Mouse (Mus musculus): ENCODE measurements around the gene Olfr1388.
"Not testable (repeated sequence)": the region's sequence is repeated elsewhere in the genome, so short reads cannot be mapped to it uniquely, and the experiment has no call there.

Olfr1388 gene

DNA sequence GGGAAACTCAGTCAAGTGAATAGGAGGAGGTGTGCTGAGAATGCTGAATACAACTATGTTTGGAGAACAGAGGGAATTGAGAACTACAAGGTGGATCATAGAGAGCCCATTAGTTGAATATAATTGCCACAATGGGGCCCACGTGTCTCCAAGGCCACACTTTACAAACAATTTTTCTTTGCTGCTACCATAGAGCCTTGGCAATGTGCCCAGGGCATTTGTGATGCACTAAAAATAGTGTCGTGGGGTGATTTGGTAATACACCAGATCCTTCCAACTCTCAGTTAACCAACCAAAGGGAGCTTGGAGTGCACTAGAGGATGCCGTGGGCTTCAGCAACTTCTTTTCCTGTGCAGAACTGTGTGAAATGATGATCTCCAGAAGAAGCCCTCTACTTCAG lies at the start of gene Olfr1388:
Olfr1388 (plus strand) TSS at position 214 of the 400 bp plus-strand sequence.
- no peak for DNase-seq (ENCODE audit: low spot score)

DNA sequence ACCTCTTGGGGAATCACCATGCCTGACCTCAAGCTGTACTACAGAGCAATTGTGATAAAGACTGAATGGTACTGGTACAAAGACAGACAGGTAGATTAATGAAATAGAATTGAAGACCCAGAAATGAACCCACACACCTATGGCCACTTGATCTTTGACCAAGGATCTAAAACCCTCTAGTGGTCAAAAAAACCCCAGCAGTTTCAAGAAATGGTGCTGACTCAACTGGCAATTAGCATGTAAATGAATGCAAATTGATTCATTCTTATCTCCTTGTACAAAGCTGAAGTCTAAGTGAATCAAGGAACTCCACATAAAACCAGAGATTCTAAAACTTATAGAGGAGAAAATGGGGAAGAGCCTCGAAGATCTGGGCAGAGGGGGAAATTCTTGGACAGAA lies 43.7 kb upstream of the Olfr1388 start:
- DNase-seq (ENCODE audit: low spot score), result not testable (repeated sequence)

DNA sequence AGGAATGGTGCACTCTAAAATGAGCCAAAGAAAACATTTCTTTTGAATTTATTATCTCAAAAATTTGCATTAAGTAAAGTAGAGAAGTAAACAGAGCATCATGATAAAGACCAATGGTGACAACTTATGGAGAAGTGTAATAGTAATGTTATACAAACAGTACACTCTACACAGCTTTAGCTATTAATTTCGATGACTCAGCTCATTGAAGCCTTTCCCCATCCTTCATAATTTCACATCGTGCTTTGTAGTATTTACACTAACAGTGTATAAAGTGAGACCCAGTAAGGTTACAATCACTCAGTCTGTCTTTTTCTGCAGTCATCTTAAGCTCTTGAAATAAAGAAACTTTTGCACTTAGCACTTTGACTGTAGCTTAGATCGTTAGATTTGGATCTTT lies 29.6 kb upstream of the Olfr1388 start:
- no peak for DNase-seq (ENCODE audit: low spot score)

DNA sequence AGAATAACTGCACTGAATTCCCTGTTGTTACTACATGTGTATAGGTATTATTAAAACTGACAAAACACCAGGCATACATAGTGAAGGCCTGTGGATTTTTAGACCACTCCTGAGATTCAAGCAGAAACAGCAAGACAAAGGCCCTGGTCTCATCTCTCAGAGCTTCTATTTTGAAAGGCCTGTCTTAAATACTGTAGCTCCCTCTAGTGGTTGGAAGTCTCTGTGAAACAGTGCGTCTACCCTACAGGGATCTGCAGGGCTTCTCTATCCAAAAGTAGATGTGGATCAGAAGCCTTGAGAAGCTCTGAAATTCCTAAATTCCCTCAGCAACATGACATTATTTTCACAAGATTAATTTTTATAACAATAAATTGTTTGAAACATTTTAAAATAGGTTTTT lies 25.9 kb upstream of the Olfr1388 start:
- DNase-seq (ENCODE audit: low spot score), result no peak

DNA sequence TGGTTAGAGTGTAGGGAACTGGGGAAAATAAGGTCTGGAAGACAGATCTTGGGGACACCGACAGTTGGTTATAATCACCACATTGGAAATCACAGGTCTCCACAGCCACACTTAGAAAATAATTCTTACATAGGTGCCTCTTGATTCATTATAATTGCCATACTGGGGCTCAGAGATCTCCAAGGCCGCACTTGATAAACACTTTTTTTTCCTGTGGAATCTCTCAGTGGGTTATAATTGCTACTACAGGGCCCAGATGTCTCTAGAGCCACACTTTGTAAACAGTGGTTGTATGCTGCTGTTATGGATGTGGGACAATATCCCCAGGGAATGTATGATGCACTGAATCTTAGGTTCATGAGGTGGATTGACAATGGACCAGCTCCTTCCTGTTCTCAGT lies 13.7 kb upstream of the Olfr1388 start, which contains the start of gene Olfr1389:
Olfr1389 (plus strand) TSS at position 301 of the 400 bp plus-strand sequence.
- no peak for DNase-seq (ENCODE audit: low spot score)

DNA sequence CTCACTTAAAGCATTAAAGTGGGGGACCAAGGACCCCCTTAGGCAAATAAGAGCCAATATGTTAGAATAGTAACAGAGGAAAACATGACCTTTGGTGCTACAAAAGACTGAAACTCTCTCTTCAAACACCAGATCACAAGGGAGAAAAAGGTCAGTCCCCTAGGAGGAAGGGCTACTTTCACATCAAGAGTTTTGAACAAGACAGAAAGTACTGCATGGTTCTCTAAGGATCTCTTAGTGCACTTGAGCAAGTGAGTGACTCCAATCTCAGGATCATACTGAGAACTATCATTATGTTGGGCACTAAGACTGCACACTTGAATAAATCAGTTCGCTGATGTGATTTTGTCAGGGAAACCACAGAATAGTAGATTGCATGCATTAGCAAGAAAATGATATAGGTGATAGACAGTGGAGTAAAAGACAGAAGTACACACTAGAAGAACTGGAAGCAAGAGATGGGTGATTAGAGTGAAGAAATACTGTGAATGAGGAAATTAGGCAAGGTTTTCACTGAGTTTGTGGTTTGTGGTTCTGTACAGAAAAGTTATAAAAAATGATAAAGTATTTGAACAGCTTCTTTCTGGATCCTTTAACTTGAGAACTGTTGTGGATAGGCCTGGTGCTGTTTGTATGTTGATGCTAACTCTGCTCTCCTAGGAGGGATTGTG lies 11.0 kb upstream of the Olfr1388 start:
- DNase-seq (ENCODE audit: low spot score), result no peak

DNA sequence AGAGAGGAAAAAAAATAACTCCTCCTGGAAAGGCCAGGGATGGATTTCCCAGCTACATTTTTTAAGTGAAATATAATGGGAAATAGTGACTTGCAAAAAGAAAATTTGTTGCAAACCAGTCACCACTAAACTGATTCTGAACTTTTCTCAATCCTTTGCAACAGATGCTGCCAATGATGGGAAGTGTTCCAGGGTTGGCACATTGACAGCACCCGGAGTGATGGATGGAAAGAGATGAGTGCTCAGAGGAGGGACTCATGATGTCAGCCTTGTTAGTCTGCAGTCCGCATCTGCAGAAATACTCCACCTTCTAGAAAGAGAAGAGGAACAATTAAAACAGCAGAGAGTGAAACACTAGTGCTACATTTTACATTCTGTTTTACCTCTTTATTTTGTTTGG lies 6.8 kb upstream of the Olfr1388 start:
- no peak for DNase-seq (ENCODE audit: low spot score)

DNA sequence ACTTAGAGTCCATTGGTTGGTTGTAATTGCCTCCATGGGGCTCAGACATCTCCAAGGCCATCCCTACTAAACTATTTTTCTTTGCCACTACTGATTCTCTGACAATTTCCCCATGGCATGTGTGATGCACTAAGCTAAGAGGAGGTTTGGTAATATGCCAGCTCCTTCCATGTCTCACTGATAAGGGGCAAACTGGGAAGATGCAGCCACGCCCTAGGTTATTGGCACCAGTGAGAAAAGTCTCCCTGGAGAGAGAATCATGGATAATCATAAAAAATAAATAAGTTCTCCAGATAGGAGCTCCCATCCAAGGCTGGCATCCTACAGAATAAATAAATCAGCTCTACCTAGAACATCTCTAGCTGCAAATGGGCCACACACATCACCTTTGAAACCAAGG lies 18.6 kb downstream of the Olfr1388 start, which contains the start of gene Olfr1387:
Olfr1387 (plus strand) TSS at position 301 of the 400 bp plus-strand sequence.
- DNase-seq (ENCODE audit: low spot score), result no peak

DNA sequence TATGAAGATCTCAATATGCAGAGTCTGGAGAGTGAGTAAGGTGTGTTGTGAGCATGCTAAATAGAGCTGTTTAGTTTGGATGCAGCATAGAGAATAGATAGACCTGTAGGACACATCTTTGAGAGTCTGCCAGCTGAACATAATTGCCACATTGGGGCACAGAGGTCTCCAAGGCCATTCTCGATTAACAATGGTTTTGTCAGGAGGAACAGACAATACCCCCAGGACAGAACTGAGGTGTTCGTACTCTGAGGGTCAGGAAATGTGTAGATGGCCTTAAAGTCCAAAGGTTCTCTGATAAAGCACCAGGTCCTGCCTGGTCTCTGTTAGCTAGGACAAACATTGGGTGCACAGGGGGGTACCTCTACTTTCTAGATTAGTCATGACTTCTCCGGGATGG lies 28.3 kb downstream of the Olfr1388 start, which contains the start of gene Olfr1386:
Olfr1386 (plus strand) TSS at position 301 of the 400 bp plus-strand sequence.
- not testable (repeated sequence) for DNase-seq (ENCODE audit: low spot score)

DNA sequence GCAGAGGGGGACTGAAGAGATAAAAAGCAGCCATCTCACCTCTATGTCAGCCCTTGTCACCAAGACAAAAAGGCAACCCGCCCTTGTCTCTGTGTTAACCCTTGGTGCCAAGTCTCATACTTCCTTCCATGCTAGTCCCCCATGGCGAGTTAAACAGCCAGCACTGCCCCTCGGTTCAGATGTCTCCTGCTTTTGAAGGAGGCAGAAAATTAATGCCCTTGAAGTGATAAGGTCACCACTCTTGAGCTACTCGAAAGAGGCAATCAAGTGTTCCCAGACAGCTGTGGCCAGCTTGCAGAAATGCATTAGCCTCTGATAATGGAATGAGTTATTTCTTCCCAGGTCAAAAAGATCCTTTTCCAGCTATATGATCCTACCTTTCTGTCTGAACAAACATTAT lies 49.5 kb downstream of the Olfr1388 start:
- DNase-seq (ENCODE audit: low spot score), result no peak

DNA sequence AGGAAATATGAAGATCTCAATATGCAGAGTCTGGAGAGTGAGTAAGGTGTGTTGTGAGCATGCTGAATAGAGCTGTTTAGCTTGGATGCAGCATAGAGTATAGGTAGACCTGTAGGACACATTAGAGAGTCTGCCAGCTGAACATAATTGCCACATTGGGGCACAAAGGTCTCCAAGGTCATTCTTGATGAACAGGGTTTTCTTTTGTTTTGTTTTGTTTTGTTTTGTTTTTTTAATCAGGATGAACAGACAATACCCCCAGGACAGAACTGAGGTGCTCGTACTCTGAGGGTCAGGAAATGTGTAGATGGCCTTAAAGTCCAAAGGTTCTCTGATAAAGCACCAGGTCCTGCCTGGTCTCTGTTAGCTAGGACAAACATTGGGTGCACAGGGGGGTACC lies 52.3 kb downstream of the Olfr1388 start, which contains the start of gene Olfr1385:
Olfr1385 (plus strand) TSS at position 301 of the 400 bp plus-strand sequence.
- not testable (repeated sequence) for DNase-seq (ENCODE audit: low spot score)
